Mouse (Mus musculus): ENCODE measurements around the gene Fam217b.

Gene Fam217b

GRCm38 (mm10) chr2:178414261-178415149, at the start of gene Fam217b, which contains the start of gene Ppp1r3d:
Gene Fam217b (plus strand): TSS chr2:178414524.
Gene Ppp1r3d (minus strand): TSS chr2:178414472.
- no peak for DNase-seq (ENCODE audit: low spot score)

GRCm38 (mm10) chr2:178407053-178407815, 7.1 kb upstream of the Fam217b start, which contains the start of gene Sycp2:
Gene Sycp2 (minus strand): TSS chr2:178407685.
- no peak for DNase-seq (ENCODE audit: low spot score)

- no peak for DNase-seq (ENCODE audit: low spot score)
Measured at GRCm38 (mm10) chr2:178409024-178409423, 5.3 kb upstream of the Fam217b start.

GRCm38 (mm10) chr2:178410286-178410685, 4.0 kb upstream of the Fam217b start:
- no peak for DNase-seq (ENCODE audit: low spot score)

- DNase-seq (ENCODE audit: low spot score): no peak
Measured at GRCm38 (mm10) chr2:178412598-178412997, 1.7 kb upstream of the Fam217b start.

GRCm38 (mm10) chr2:178413081-178413480, 1.2 kb upstream of the Fam217b start:
- no peak for DNase-seq (ENCODE audit: low spot score)

- no peak for DNase-seq (ENCODE audit: low spot score)
Measured at GRCm38 (mm10) chr2:178413481-178414260, 653 bp upstream of the Fam217b start.

- no peak for DNase-seq (ENCODE audit: low spot score)
Measured at GRCm38 (mm10) chr2:178415150-178415448, 775 bp downstream of the Fam217b start.

GRCm38 (mm10) chr2:178416427-178416826, 2.1 kb downstream of the Fam217b start:
- DNase-seq (ENCODE audit: low spot score): no peak

- no peak for DNase-seq (ENCODE audit: low spot score)
Measured at GRCm38 (mm10) chr2:178416970-178417369, 2.6 kb downstream of the Fam217b start.

- no peak for DNase-seq (ENCODE audit: low spot score)
Measured at GRCm38 (mm10) chr2:178420576-178420975, 6.3 kb downstream of the Fam217b start.

- DNase-seq (ENCODE audit: low spot score): no peak
Measured at GRCm38 (mm10) chr2:178421603-178422002, 7.3 kb downstream of the Fam217b start.

- no peak for DNase-seq (ENCODE audit: low spot score)
Measured at GRCm38 (mm10) chr2:178422186-178422585, 7.9 kb downstream of the Fam217b start.

GRCm38 (mm10) chr2:178423223-178423622, 8.9 kb downstream of the Fam217b start:
- no peak for DNase-seq (ENCODE audit: low spot score)

- peak; percentile 31 for DNase-seq (ENCODE audit: low spot score)
Measured at GRCm38 (mm10) chr2:178426229-178426628, 11.9 kb downstream of the Fam217b start.

GRCm38 (mm10) chr2:178427181-178427580, 12.9 kb downstream of the Fam217b start:
- DNase-seq (ENCODE audit: low spot score): no peak

GRCm38 (mm10) chr2:178428183-178428582, 13.9 kb downstream of the Fam217b start:
- DNase-seq (ENCODE audit: low spot score): no peak

GRCm38 (mm10) chr2:178428676-178429075, 14.4 kb downstream of the Fam217b start:
- no peak for DNase-seq (ENCODE audit: low spot score)

- no peak for DNase-seq (ENCODE audit: low spot score)
Measured at GRCm38 (mm10) chr2:178429426-178429825, 15.1 kb downstream of the Fam217b start.

- no peak for DNase-seq (ENCODE audit: low spot score)
Measured at GRCm38 (mm10) chr2:178430231-178430630, 15.9 kb downstream of the Fam217b start, which contains the start of gene Cdh26. Gene Cdh26 (plus strand): TSS chr2:178430531.

GRCm38 (mm10) chr2:178433495-178433894, 19.2 kb downstream of the Fam217b start:
- DNase-seq (ENCODE audit: low spot score): no peak

GRCm38 (mm10) chr2:178433903-178434302, 19.6 kb downstream of the Fam217b start:
- DNase-seq (ENCODE audit: low spot score): no peak

Data from layer of hippocampus, adult 9-10 months (tissue).